Mouse (Mus musculus) thymus, postnatal 4 days (tissue): ENCODE data around the gene Zfp800.

Source experiments
- DNase-seq: peaks from one replicate; pipeline ENCODE4 v3.0.0; 2021

Gene Zfp800

DNA sequence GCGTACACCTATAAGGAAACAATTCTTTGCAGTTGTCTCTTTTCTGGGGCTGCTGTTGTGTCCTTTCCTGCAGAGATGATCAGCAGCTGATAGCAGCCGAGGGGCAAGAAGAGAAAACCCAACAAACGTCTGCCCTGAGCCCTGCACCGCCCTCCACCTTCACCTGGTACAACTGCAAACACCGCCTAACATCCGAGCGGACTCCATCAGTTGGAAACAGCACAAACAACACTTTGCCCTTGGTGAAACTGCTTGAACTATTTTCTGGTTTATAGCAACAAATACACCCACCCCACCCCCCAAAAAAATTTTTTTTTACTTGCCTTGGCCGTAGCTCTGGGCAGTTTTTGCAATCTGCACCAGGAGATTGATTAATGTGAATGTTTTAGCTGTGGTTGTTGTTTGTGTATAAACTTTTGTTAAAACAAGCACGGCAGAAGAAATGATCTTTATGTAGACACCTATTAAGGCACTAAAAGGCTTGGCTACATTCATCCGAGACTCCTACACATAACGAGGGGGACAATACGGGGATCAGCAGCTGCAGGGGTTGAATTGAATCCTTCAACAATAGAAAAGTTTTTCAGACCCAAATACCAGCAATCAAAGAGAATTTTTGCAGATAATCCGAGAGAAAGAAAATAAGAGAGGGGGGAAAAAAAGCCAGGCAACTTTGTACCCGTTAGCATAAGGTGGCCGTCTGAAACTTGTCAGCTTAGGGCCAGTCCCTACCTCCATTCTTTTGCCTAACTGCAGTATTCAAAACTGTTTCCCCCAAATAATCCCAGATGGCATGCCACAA, 1.6 kb downstream of the Zfp800 start:
- no peak for DNase-seq

DNA sequence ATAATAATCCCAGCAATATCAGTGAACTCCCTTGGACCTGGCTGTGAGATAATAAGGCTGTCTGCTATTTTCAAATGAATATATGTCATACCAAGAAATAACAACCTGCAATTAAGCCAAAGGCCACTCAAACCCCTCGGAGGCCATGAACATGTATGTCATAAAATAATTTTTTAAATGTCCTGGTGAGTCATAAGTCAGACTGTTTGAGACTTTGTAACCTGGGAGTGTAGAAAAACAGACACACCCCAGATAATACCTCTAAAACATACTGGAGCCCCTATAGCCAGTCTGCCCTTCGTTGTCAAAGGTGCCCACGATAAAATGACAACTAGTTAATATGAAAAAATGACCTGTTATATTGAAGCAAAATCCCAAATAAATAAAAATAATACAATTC, 8.8 kb downstream of the Zfp800 start:
- DNase-seq = no peak

GRCm38 (mm10) chr6:28385169-28385568, 12.6 kb downstream of the Zfp800 start:
- DNase-seq = no peak

DNA sequence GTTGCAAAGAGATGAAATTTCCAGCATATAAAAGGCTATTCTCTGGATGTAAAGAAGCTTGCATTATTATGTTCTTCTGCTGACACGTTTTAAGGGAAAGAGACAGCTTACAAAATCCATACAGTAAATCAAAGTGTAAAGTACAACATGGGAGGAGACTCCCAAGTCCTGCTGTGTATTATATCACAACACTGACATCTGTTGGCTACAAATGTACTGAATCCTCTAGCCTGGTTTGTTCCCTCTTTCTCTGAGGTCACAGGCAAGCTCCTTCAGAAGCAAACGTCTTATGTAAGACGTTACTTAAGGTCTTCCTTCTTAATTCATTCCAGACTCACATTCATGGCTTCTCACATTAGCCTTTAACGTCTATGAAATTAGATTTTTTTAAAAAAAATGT, 15.8 kb downstream of the Zfp800 start:
- no peak for DNase-seq

DNA sequence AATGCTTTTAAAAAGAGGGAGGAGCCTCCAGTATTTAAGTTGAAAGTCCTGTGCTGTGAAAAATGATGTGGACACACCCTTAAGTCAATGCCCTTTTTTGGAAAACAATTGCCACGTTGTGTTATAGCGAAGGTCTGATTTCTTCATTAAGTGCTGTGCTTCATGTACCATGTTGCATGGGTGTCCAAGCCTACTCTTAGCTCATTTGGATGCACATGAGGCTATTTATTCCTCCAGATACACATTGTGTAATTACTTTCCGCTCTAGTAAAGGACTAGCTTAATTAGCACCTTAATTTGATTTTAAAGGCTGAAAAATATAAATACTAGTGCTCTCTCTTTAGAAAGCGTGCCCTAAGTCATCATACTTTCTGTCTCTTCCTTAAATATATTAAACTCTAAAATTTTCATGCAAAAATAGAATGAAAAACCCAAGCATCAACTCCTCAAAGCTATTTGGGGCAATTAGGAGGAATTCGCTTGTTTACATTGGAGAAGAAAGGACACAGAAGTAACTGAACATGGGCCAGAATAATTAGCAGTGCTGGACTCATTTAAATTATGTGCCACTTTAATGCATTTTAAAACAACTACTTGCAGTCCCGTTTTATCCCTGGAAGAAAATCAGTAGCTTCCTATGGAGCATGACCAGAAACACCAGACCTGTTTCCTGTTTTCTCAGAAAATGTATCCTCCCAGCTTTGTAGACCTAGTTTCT, 27.7 kb downstream of the Zfp800 start:
- no peak for DNase-seq

DNA sequence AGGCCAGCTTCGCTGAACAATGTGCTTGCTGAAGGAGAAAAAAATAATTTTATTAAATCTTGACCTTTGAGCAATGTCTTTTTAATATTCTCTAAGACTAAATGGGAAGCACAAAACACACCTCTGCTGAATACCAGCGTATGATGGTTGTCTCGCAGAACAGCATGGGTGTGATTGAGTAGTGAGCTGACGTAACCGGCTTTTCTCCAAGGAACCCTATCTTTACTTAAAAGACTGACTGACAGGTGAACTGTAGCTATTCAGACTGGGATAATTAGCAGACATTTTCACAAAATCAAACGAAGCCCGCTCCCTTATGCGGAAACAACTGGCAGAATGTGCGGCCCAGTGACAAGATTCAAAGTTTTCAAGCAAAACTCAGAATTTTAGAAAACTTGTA, 30.2 kb downstream of the Zfp800 start:
- DNase-seq = no peak

DNA sequence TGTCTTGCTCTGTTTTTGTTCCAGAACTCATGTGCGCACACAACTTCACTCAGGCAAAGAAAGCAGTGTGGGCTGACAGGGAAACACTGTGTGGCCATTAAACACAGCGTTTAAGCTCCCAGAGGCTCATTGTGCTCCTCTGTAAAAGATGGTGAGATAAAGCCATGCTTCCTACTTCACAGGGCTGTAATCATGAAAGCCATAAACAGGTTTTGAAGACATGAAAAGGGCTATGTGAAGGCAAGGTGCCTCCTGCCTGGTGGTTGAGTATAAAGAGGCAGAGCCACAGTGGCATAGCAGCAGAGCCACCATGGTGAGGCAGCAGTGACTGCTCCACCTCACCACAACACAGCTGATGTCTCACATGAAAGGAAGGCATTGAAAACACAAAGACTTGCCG, 46.7 kb downstream of the Zfp800 start:
- DNase-seq = peak; percentile 43

DNA sequence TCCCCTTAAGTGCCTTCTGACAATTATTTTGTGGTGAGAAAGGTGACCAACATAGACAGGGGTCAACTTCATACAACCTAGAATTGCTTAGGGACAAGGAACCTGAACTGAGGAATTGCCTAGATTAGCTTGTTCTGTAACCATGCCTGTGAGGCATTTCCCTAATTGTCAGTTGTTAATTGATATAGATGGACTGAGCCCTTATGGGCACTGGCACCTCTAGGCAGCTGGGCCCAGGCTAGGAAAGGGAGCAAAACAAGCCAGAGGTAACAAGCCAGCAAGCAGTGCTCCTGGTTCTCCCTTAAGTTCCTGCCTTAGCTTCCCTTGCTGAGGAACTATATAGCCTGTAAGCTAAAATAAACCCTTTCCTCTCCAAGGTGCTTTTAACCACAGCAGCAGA, 52.1 kb downstream of the Zfp800 start:
- no peak for DNase-seq

- peak; percentile 13 for DNase-seq
Observed at GRCm38 (mm10) chr6:28345181-28345580, 52.6 kb downstream of the Zfp800 start.

DNA sequence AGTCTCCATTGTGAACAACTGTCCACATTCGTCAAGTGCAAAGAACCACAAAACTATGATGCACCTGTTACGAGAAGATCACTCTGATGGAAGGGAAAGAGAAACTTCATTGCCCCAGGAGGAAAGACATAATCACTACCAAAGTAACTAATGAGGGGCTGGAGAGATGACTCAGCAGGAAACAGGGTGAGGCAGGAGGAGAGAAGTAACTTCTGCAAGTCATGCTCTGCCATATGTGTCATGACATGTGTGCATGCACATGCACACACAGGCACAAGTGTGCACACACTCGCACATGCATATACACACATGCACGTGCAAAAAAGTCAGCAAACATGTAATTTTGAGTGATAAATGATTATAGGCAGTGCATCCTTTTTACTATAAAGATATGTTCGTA, 54.9 kb downstream of the Zfp800 start:
- DNase-seq = no peak

DNA sequence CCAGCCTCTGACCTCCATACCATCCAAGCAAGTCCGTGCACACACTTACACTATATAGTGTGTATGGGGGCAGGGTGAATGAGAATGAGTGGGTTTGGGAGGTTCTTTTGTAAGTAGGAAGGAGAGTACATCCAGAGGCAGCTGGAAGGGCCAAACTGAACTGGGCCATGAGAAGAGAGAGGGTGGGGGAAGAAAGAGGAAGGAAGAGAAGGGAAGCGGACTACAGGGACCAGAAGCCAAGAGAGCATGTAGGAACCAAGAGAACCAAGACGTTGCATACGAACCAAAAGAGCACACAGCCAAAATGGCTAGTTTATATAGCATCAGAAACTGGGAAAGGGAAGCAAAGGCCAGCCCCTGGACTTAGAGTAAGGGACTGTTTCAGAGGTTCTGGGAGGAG, 56.6 kb downstream of the Zfp800 start:
- no peak for DNase-seq

- DNase-seq = no peak
Observed at GRCm38 (mm10) chr6:28339410-28339809, 58.4 kb downstream of the Zfp800 start.

GRCm38 (mm10) chr6:28333696-28334095, 64.1 kb downstream of the Zfp800 start:
- DNase-seq = no peak

DNA sequence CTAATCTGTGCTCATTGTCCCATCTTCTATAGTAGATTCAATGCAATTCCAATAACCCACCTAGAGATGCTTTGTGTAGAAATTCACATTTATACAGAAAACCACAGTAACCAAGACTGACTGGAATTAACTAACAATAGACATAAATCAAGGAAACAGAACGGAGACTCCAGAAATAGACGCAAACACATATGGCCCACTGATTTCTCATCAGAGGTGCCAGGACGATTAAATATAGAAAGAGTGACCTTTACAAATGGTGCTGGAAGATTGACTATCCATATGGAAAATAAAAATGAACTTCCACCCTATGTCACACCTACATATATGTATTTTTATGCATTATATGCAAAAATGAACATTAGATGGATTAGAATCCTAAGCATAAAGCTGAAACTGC, 65.3 kb downstream of the Zfp800 start:
- DNase-seq = no peak

DNA sequence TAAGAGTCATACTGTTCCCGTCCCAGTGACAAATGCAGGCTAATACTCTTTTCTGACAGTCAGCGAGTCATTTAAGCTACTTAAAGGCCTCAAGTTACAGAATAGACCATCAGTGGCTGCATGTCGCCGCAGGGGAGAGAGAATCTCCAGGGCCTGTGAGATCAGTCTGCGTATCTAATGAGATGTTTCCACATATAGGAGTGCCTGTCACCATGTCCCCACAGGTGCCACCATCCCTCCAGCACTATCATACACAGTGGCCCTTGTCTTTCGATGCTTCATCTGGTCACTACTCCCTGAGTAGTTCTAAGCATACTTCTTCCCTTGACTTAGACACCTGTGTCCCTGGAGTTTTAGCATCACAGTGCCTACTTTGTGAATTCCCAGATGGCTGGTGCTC, 68.0 kb downstream of the Zfp800 start:
- DNase-seq = no peak

DNA sequence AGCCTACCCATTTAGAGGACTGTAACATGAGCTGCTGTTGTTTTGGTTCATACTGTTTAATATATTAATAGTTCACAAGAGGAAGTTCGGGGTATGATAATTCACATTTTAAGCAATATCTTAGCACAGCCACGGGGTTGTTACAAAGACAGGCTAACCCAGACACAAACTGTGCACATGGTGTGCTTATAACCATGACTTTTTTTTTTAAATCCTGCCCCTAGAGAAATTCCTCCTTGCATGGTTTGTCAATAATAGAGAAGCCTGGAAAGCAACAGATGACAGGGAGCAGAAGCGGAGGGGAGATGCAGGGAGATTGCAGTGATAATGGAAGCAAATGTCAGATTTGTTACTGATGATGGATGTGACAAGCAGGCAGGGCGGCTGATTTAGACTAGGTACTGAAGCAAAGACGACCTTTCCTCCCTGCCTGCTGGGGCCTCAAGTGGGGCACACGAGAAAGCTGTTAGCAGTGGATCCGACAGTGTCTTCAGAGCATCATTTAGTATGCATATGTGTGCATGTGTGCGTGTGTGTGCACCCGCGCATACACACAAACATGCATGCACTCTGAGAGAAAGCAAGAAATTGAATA, 68.7 kb downstream of the Zfp800 start:
- DNase-seq = no peak

DNA sequence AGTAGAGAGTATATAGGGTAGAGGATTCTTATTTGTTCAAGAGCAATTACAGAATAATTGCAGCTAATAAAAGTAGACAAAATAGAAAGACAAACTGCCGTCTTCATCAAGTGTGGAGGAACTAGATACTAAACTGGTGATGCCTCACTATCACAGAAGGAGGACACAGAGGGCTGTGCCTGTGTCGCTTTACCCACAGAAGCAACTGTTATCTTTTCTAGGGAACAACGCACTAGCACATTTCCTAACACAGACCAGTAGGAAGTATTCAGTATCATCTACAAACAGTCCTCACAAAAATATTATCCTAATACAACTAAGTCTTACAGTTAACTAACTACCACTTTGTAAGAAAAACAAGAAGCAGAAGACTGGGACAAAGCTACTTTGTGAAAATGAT, 71.1 kb downstream of the Zfp800 start:
- DNase-seq = no peak

GRCm38 (mm10) chr6:28322399-28322798, 75.4 kb downstream of the Zfp800 start:
- no peak for DNase-seq

- DNase-seq = no peak
Observed at GRCm38 (mm10) chr6:28319648-28320270, 78.0 kb downstream of the Zfp800 start.

- DNase-seq = no peak
Observed at GRCm38 (mm10) chr6:28318820-28319573, 78.8 kb downstream of the Zfp800 start.

DNA sequence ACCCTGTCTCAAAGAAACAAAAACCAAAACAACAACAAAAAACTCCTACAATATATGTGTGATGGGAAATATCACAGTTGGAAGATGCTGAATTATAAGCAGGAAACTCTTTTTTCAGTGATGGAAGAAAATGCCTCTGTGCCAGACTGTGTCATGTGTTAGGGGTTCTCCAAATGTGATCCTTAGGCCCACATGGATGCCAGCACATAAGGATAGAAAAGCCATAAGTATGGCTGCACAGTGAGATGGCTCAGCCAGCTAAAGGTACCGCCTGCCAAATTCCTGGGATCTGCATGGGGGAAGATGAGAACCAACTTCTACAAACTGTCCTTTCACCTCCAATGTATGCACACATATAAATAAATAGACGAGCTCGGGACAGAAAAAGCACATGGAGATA, 82.6 kb downstream of the Zfp800 start:
- DNase-seq = no peak

DNA sequence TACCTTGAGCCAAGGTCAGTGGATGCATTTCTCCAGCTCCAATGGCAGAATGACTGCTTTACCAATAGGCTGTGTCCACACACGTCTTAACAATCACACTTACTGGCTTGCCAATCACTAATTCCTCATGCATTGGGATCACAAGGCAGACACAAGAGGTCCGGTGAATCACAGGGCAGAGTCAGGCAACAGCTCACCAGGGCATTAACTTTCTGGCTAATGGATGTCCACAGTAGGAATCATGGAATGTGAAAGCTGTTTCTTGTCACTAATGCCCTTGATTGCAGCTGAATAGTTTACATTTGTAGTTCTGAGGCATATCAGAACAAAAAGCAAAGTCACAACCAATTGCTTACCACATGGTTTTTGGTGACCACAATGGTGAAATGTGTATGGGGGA, 85.7 kb downstream of the Zfp800 start:
- no peak for DNase-seq

- no peak for DNase-seq
Observed at GRCm38 (mm10) chr6:28309692-28310091, 88.1 kb downstream of the Zfp800 start.
